Mouse (Mus musculus) MEL (cell line): Measurements from ENCODE around the gene Dhrs1. TPM values are rescaled to one million over a fixed set of nuclear protein-coding genes. Genes with fewer than 3 reads are reported as not detected.

Experiments
- DNase-seq: peaks from one replicate; pipeline ENCODE4 v3.0.0; 2011; ENCODE audit warnings: low read depth, low spot score
- H3K27ac ChIP-seq: 2 replicates; pipeline ENCODE4 v1.5.1; 2012; ENCODE audit warnings: low read depth, mild to moderate bottlenecking, control low read depth, low read length, moderate library complexity; ENCODE audit not compliant: control insufficient read depth
- H3K27me3 ChIP-seq, 2 experiments: fragments of 150-350 bp in 1 of 2; sonication (generic) in 1 of 2; 2 replicates each; pipeline ENCODE4 v1.6.1; 2012; ENCODE audit warnings: low read length in 2 of 2, mild to moderate bottlenecking in 2 of 2, improper control_type of control experiment in 1 of 2, moderate library complexity in 1 of 2; ENCODE audit not compliant: insufficient read depth in 2 of 2, control insufficient read depth in 1 of 2
- H3K36me3 ChIP-seq, 2 experiments: 2 replicates each; pipeline ENCODE4 v1.6.1; 2012 to 2014; ENCODE audit warnings: low read length in 2 of 2, improper control_type of control experiment in 1 of 2, inconsistent platforms in 1 of 2, mild to moderate bottlenecking in 1 of 2; ENCODE audit not compliant: insufficient read depth in 2 of 2, control insufficient read depth in 1 of 2
- H3K4me1 ChIP-seq, 2 experiments: fragments of 150-350 bp in 1 of 2; sonication (generic) in 1 of 2; 2 replicates each; pipeline ENCODE4 v1.6.1; 2012; ENCODE audit warnings: low read length in 2 of 2, improper control_type of control experiment in 1 of 2, mild to moderate bottlenecking in 1 of 2; ENCODE audit not compliant: insufficient read depth in 2 of 2, control insufficient read depth in 1 of 2
- H3K4me3 ChIP-seq, 2 experiments: fragments of 150-350 bp in 1 of 2; sonication (generic) in 1 of 2; 2 replicates each; pipeline ENCODE4 v1.5.1; 2012; ENCODE audit warnings: low read depth in 2 of 2, low read length in 2 of 2, mild to moderate bottlenecking in 2 of 2, moderate library complexity in 2 of 2, control low read depth in 1 of 2, improper control_type of control experiment in 1 of 2; ENCODE audit not compliant: control insufficient read depth in 1 of 2, insufficient read depth in 1 of 2
- H3K79me2 ChIP-seq: 2 replicates; pipeline ENCODE4 v1.6.1; 2012; ENCODE audit warnings: mild to moderate bottlenecking, low read length, moderate library complexity; ENCODE audit not compliant: control insufficient read depth, poor library complexity, insufficient read depth
- H3K9ac ChIP-seq: 2 replicates; pipeline ENCODE4 v1.6.1; 2012; ENCODE audit warnings: low read depth, mild to moderate bottlenecking, control low read depth, low read length, moderate library complexity; ENCODE audit not compliant: control insufficient read depth, poor library complexity, severe bottlenecking
- H3K9me3 ChIP-seq: fragments of 150-350 bp; sonication (generic); replicated peaks from 2 replicates; pipeline ENCODE4 v1.6.1; 2012; ENCODE audit warnings: mild to moderate bottlenecking, low read length, improper control_type of control experiment, moderate library complexity; ENCODE audit not compliant: insufficient read depth
- BHLHE40 ChIP-seq: IDR thresholded peaks from 2 replicates; pipeline ENCODE4 v1.6.1; 2012; ENCODE audit warnings: low read depth, mild to moderate bottlenecking, inconsistent platforms, low read length, improper control_type of control experiment, borderline replicate concordance
- CHD1 ChIP-seq: IDR thresholded peaks from 2 replicates; pipeline ENCODE4 v1.6.1; 2012; ENCODE audit warnings: low read depth, mild to moderate bottlenecking, inconsistent platforms, low read length, improper control_type of control experiment
- CTCF ChIP-seq, 3 experiments: IDR thresholded peaks in 2 of 3; conservative IDR thresholded peaks in 1 of 3; 2 replicates each; pipeline ENCODE4 v1.5.1; 2011 to 2012; ENCODE audit warnings: low read length in 3 of 3, low read depth in 2 of 3, mild to moderate bottlenecking in 2 of 3, improper control_type of control experiment in 1 of 3, inconsistent platforms in 1 of 3, mixed read lengths in 1 of 3, moderate library complexity in 1 of 3; ENCODE audit not compliant: control insufficient read depth in 1 of 3, insufficient read depth in 1 of 3, poor library complexity in 1 of 3, severe bottlenecking in 1 of 3
- E2F4 ChIP-seq: IDR thresholded peaks from 2 replicates; pipeline ENCODE4 v1.6.1; 2011; ENCODE audit warnings: low read depth, low read length, improper control_type of control experiment, borderline replicate concordance
- ELF1 ChIP-seq: IDR thresholded peaks from 2 replicates; pipeline ENCODE4 v1.6.1; 2014; ENCODE audit warnings: low read depth, mild to moderate bottlenecking, inconsistent platforms, low read length, improper control_type of control experiment, moderate library complexity
- EP300 ChIP-seq, 2 experiments: IDR thresholded peaks; 2 replicates each; pipeline ENCODE4 v1.6.1; 2011; ENCODE audit warnings: improper control_type of control experiment in 2 of 2, low read length in 2 of 2, low read depth in 1 of 2, mild to moderate bottlenecking in 1 of 2
- ETS1 ChIP-seq: IDR thresholded peaks from 2 replicates; pipeline ENCODE4 v1.6.1; 2012; ENCODE audit warnings: low read depth, mild to moderate bottlenecking, inconsistent platforms, low read length, improper control_type of control experiment, moderate library complexity
- GABPA ChIP-seq: IDR thresholded peaks from 2 replicates; pipeline ENCODE4 v1.6.1; 2012; ENCODE audit warnings: low read depth, mild to moderate bottlenecking, inconsistent platforms, low read length, improper control_type of control experiment, moderate library complexity
- GATA1 ChIP-seq: IDR thresholded peaks from 2 replicates; pipeline ENCODE4 v1.6.1; 2011; ENCODE audit warnings: low read depth, low read length, improper control_type of control experiment
- HCFC1 ChIP-seq: IDR thresholded peaks from 2 replicates; pipeline ENCODE4 v1.6.1; 2012; ENCODE audit warnings: low read depth, mild to moderate bottlenecking, inconsistent platforms, low read length, improper control_type of control experiment, moderate library complexity
- JUND ChIP-seq: IDR thresholded peaks from 2 replicates; pipeline ENCODE4 v1.6.1; 2011; ENCODE audit warnings: low read depth, mild to moderate bottlenecking, improper control_type of control experiment, low read length
- KAT2A ChIP-seq: conservative IDR thresholded peaks from 2 replicates; pipeline ENCODE4 v1.6.1; 2012; ENCODE audit warnings: low read depth, low read length, improper control_type of control experiment, inconsistent platforms
- MAFK ChIP-seq: IDR thresholded peaks from 2 replicates; pipeline ENCODE4 v1.6.1; 2011; ENCODE audit warnings: low read depth, mild to moderate bottlenecking, low read length, improper control_type of control experiment, borderline replicate concordance
- MAX ChIP-seq: IDR thresholded peaks from 2 replicates; pipeline ENCODE4 v1.6.1; 2011; ENCODE audit warnings: low read length, improper control_type of control experiment
- MAZ ChIP-seq: IDR thresholded peaks from 2 replicates; pipeline ENCODE4 v1.6.1; 2012; ENCODE audit warnings: low read depth, mild to moderate bottlenecking, inconsistent platforms, low read length, improper control_type of control experiment
- MEF2A ChIP-seq: IDR thresholded peaks from 2 replicates; pipeline ENCODE4 v1.6.1; 2014; ENCODE audit warnings: low read depth, mild to moderate bottlenecking, inconsistent platforms, low read length, improper control_type of control experiment; ENCODE audit not compliant: poor library complexity, insufficient replicate concordance, severe bottlenecking; ENCODE audit errors: extremely low read depth
- MXI1 ChIP-seq: IDR thresholded peaks from 2 replicates; pipeline ENCODE4 v1.6.1; 2011; ENCODE audit warnings: mild to moderate bottlenecking, low read depth, low read length, improper control_type of control experiment
- MYB ChIP-seq: IDR thresholded peaks from 2 replicates; pipeline ENCODE4 v1.6.1; 2011; ENCODE audit warnings: mild to moderate bottlenecking, low read depth, low read length, improper control_type of control experiment
- MYC ChIP-seq: IDR thresholded peaks from 2 replicates; pipeline ENCODE4 v1.6.1; 2011; ENCODE audit warnings: low read depth, mild to moderate bottlenecking, low read length, improper control_type of control experiment, moderate library complexity
- NELFE ChIP-seq: IDR thresholded peaks from 2 replicates; pipeline ENCODE4 v1.6.1; 2011; ENCODE audit warnings: low read depth, low read length, improper control_type of control experiment
- NRF1 ChIP-seq: IDR thresholded peaks from 2 replicates; pipeline ENCODE4 v1.6.1; 2014; ENCODE audit warnings: low read depth, mild to moderate bottlenecking, inconsistent platforms, low read length, improper control_type of control experiment, moderate library complexity; ENCODE audit not compliant: poor library complexity, insufficient read depth, severe bottlenecking
- POLR2A ChIP-seq, 2 experiments: IDR thresholded peaks; 2 replicates each; pipeline ENCODE4 v1.6.1; 2011 to 2012; ENCODE audit warnings: low read length in 2 of 2, mild to moderate bottlenecking in 2 of 2, control low read depth in 1 of 2, improper control_type of control experiment in 1 of 2, low read depth in 1 of 2, moderate library complexity in 1 of 2; ENCODE audit not compliant: control insufficient read depth in 1 of 2, insufficient read depth in 1 of 2, poor library complexity in 1 of 2
- POLR2AphosphoS2 ChIP-seq: IDR thresholded peaks from 2 replicates; pipeline ENCODE4 v1.6.1; 2011; ENCODE audit warnings: low read length, improper control_type of control experiment
- POLR2AphosphoS5 ChIP-seq: IDR thresholded peaks from 2 replicates; pipeline ENCODE4 v1.6.1; 2012; ENCODE audit warnings: low read depth, borderline replicate concordance, mild to moderate bottlenecking, inconsistent platforms, low read length, moderate library complexity, mixed read lengths
- RAD21 ChIP-seq: IDR thresholded peaks from 2 replicates; pipeline ENCODE4 v1.6.1; 2011; ENCODE audit warnings: mild to moderate bottlenecking, low read depth, low read length, improper control_type of control experiment
- RCOR1 ChIP-seq: IDR thresholded peaks from 2 replicates; pipeline ENCODE4 v1.6.1; 2012; ENCODE audit warnings: low read depth, mild to moderate bottlenecking, inconsistent platforms, low read length, improper control_type of control experiment
- SIN3A ChIP-seq: IDR thresholded peaks from 2 replicates; pipeline ENCODE4 v1.6.1; 2012; ENCODE audit warnings: low read length, improper control_type of control experiment, inconsistent platforms
- SMC3 ChIP-seq: IDR thresholded peaks from 2 replicates; pipeline ENCODE4 v1.6.1; 2011; ENCODE audit warnings: low read depth, low read length, improper control_type of control experiment
- TAL1 ChIP-seq: IDR thresholded peaks from 2 replicates; pipeline ENCODE4 v1.6.1; 2012; ENCODE audit warnings: mild to moderate bottlenecking, inconsistent platforms, low read length, moderate library complexity, mixed read lengths
- TBP ChIP-seq: IDR thresholded peaks from 2 replicates; pipeline ENCODE4 v1.8.0; 2011; ENCODE audit warnings: low read depth, low read length, improper control_type of control experiment
- TCF12 ChIP-seq: IDR thresholded peaks from 2 replicates; pipeline ENCODE4 v1.6.1; 2014; ENCODE audit warnings: low read depth, mild to moderate bottlenecking, inconsistent platforms, low read length, improper control_type of control experiment, moderate library complexity
- UBTF ChIP-seq: IDR thresholded peaks from 2 replicates; pipeline ENCODE4 v1.6.1; 2012; ENCODE audit warnings: low read depth, mild to moderate bottlenecking, inconsistent platforms, low read length, improper control_type of control experiment, moderate library complexity, borderline replicate concordance; ENCODE audit not compliant: insufficient read depth
- USF1 ChIP-seq: IDR thresholded peaks from 2 replicates; pipeline ENCODE4 v1.6.1; 2014; ENCODE audit warnings: low read depth, mild to moderate bottlenecking, inconsistent platforms, low read length, improper control_type of control experiment, moderate library complexity
- USF2 ChIP-seq, 2 experiments: IDR thresholded peaks; 2 replicates each; pipeline ENCODE4 v1.6.1; 2011 to 2012; ENCODE audit warnings: improper control_type of control experiment in 2 of 2, low read length in 2 of 2, borderline replicate concordance in 1 of 2, inconsistent platforms in 1 of 2, low read depth in 1 of 2, mild to moderate bottlenecking in 1 of 2; ENCODE audit not compliant: insufficient read depth in 1 of 2
- ZC3H11A ChIP-seq: IDR thresholded peaks from 2 replicates; pipeline ENCODE4 v1.6.1; 2012; ENCODE audit warnings: low read depth, mild to moderate bottlenecking, inconsistent platforms, low read length, improper control_type of control experiment
- ZKSCAN1 ChIP-seq: IDR thresholded peaks from 2 replicates; pipeline ENCODE4 v1.6.1; 2012; ENCODE audit warnings: low read depth, mild to moderate bottlenecking, inconsistent platforms, low read length, improper control_type of control experiment, moderate library complexity
- ZNF384 ChIP-seq: IDR thresholded peaks from 2 replicates; pipeline ENCODE4 v1.6.1; 2012; ENCODE audit warnings: low read depth, mild to moderate bottlenecking, inconsistent platforms, low read length, improper control_type of control experiment
- polyA plus RNA-seq, 2 experiments: library from polyadenylated mRNA; stranded (reverse) in 1 of 2; unstranded in 1 of 2; fragments of >175 nt in 1 of 2; fragments of >200 nt in 1 of 2; gene quantifications; 2 replicates each; pipeline versions ENCODE4 v1.2.1 to v1.2.4; 2012; ENCODE audit warnings: low replicate concordance in 2 of 2, low read depth in 1 of 2; ENCODE audit not compliant: insufficient read length in 2 of 2, insufficient read depth in 1 of 2, missing spikeins in 1 of 2
- total RNA-seq: library from RNA; depleted of rRNA; stranded (reverse); fragments of 300-350 nt; gene quantifications from 2 replicates; pipeline ENCODE4 v1.2.3, GENCODE M21; 2012

The Dhrs1 gene
- total and polyA plus RNA-seq, 3 experiments, result 20.0 to 48.8 TPM; not detected in 1

DNA sequence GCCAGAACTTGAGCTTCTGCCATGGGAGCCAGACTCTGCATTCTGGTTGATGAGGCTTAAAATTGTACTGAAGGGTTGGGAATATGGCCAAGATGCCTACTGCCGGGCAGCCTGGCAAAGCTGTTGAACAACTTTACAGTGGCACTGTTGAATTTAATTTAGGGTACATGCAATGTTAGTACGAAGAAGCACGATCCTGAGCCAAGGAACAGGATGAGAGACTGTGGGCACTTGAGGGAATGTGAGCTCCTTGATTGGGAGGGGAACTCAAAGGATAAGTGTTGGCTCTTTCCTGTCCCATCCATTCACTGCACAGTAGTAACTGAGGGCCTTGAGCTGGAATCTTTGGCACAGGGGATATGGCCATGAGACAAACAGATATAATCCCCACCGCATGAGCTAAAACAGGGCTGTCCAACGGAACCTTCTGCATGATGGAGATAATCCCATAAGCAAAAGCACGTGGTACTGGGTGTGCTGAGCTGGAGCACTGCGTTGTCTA lies 14.9 kb downstream of the Dhrs1 start:
- H3K36me3 ChIP-seq, result peaks cover 0 to 25% of the 10 kb centered on the region in 2 experiments; a peak in 2 of 4 replicates
- TF ChIP-seq GABPA (no peak), JUND (no peak), TBP (no peak), SMC3 (no peak), USF1 (peak; percentile 82), POLR2A (IDR thresholded peaks at IDR 0.05; ENCODE audit: control insufficient read depth in 1 of 2, insufficient read depth in 1 of 2, low read depth in 1 of 2, low read length in 2 of 2, poor library complexity in 1 of 2) (no peak), MAFK (no peak), CHD1 (no peak), MYC (peak; percentile 83), CTCF (IDR thresholded peaks at IDR 0.05 in 2 of 3, conservative IDR thresholded peaks at IDR 0.05 in 1 of 3; ENCODE audit: control insufficient read depth in 1 of 3, insufficient read depth in 1 of 3, low read depth in 2 of 3, low read length in 3 of 3, poor library complexity in 1 of 3, severe bottlenecking in 1 of 3) (no peak), MYB (no peak), E2F4 (no peak), POLR2AphosphoS5 (no peak), MEF2A (peak; percentile 29; the same call in 1 of the 2 replicates), KAT2A (no peak), HCFC1 (no peak), USF2 (IDR thresholded peaks at IDR 0.05; ENCODE audit: borderline replicate concordance in 1 of 2, insufficient read depth in 1 of 2, low read depth in 1 of 2, low read length in 2 of 2) (no peak), UBTF (no peak), RAD21 (no peak), ZKSCAN1 (no peak), ELF1 (no peak), EP300 (IDR thresholded peaks at IDR 0.05; ENCODE audit: low read depth in 1 of 2, low read length in 2 of 2) (peak; percentile 65 to 86), ZNF384 (no peak), BHLHE40 (no peak), TAL1 (peak; percentile 83), MAZ (no peak), POLR2AphosphoS2 (no peak), RCOR1 (no peak), TCF12 (peak; percentile 81), MXI1 (peak; percentile 70; the same call in 1 of the 2 replicates), ZC3H11A (no peak), GATA1 (peak; percentile 38; the same call in 1 of the 2 replicates), SIN3A (peak; percentile 60), ETS1 (peak; percentile 52), NRF1 (no peak), MAX (peak; percentile 96), NELFE (no peak)

More for the DNA sequence above, 14.9 kb downstream of the Dhrs1 start:
- H3K9me3 ChIP-seq, result no peaks in the 10 kb centered on the region
- peak; percentile 65 for DNase-seq
- H3K27me3 ChIP-seq, result no peaks in the 10 kb centered on the region
- peaks cover 13 to 46% of the 10 kb centered on the region in 2 experiments for H3K4me1 ChIP-seq
- H3K79me2 ChIP-seq, result no peaks in the 10 kb centered on the region
- no peak overlapping the region for H3K27ac ChIP-seq
- H3K9ac ChIP-seq, result no peak overlapping the region
- no peak overlapping the region for H3K4me3 ChIP-seq
